Mouse (Mus musculus) limb, embryonic 15.5 days (tissue): ENCODE data around the gene Cmss1. TPM values are rescaled to one million over a fixed set of nuclear protein-coding genes. Genes with fewer than 3 reads are reported as not detected.
A peak's percentile ranks its signal among the peaks of the same experiment; 100 is the strongest.

Experiments used
- ATAC-seq: fragments of 200-750 bp; cut with Nextera tagmentation; 2 replicates; pipeline ENCODE4 v1.8.0; 2017; ENCODE audit warnings: low read depth, moderate TSS enrichment; ENCODE audit not compliant: insufficient number of reproducible peaks, low FRiP score, low TSS enrichment
- H3K27ac ChIP-seq: fragments of 300-500 bp; sonication (generic); 2 replicates; pipeline ENCODE4 v1.5.1; 2015; ENCODE audit warnings: moderate library complexity, mild to moderate bottlenecking, inconsistent platforms
- H3K27me3 ChIP-seq: fragments of 300-500 bp; sonication (generic); 2 replicates; pipeline ENCODE4 v1.6.1; 2015; ENCODE audit warnings: inconsistent platforms
- H3K36me3 ChIP-seq: fragments of 300-500 bp; sonication (generic); 2 replicates; pipeline ENCODE4 v1.6.1; 2015; ENCODE audit warnings: inconsistent platforms
- H3K4me1 ChIP-seq: fragments of 300-500 bp; sonication (generic); 2 replicates; pipeline ENCODE4 v1.6.1; 2015; ENCODE audit warnings: inconsistent platforms
- H3K4me2 ChIP-seq: fragments of 300-500 bp; sonication (generic); 2 replicates; pipeline ENCODE4 v1.6.1; 2015; ENCODE audit warnings: mild to moderate bottlenecking, inconsistent platforms
- H3K4me3 ChIP-seq: fragments of 300-500 bp; sonication (generic); 2 replicates; pipeline ENCODE4 v1.5.1; 2015; ENCODE audit warnings: mild to moderate bottlenecking, inconsistent platforms
- H3K9ac ChIP-seq: fragments of 300-500 bp; sonication (generic); 2 replicates; pipeline ENCODE4 v1.6.1; 2015; ENCODE audit warnings: inconsistent platforms
- H3K9me3 ChIP-seq: fragments of 300-500 bp; sonication (generic); 2 replicates; pipeline ENCODE4 v1.6.1; 2016; ENCODE audit warnings: inconsistent platforms
- WGBS: fragments of 180-500 bp; shearing (Covaris S2); methylation state at CpG from one replicate; pipeline ENCODE4 v1.1.7; 2015; 5-methylcytosine and 5-hydroxymethylcytosine counted together
- polyA plus RNA-seq: library from polyadenylated mRNA; unstranded; fragments of >200 nt; fragmentation: Nextera tagmentation; extraction: Ambion mirVana; gene quantifications from 2 replicates; pipeline ENCODE4 v1.2.1, GENCODE M21; 2015

Cmss1 gene
- polyA plus RNA-seq, 1 experiment from 2014 or later: 41.8 TPM

DNA sequence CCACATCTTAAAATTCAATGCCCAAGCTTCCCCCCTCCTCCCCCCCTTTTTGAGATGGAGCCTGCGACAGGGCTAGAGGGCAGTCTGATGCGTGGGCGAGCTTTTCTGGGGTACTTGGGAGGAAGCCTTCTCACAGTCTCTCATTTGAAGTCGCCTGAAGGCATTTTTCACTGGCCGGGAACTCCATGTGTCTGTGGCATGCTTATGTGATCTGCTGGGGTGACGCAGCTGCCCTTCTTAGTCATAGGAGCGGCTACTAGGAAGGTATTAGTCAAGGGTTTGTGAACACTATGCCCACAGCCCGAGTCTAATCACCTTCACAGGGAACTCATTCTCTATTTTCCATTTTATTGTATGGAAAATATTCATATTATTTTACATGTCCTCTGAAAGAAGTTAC, 325.2 kb downstream of the Cmss1 start:
- no peak for ATAC-seq

GRCm38 (mm10) chr16:57280221-57281217, 326.1 kb downstream of the Cmss1 start:
- Histone ChIP-seq H3K4me2 (no peak overlapping the region), H3K9me3 (no peaks in the 10 kb centered on the region), H3K27me3 (no peaks in the 10 kb centered on the region), H3K36me3 (no peaks in the 10 kb centered on the region), H3K4me3 (no peak overlapping the region), H3K4me1 (peaks cover 2% of the 10 kb centered on the region; the same call in 1 of the 2 replicates), H3K9ac (no peak overlapping the region), H3K27ac (no peak overlapping the region)
- 79% methylated on average over 31 of the region's 31 CpGs for WGBS
- ATAC-seq: no peak

More for the DNA sequence above, 325.2 kb downstream of the Cmss1 start:
- Histone ChIP-seq H3K9me3 (no peaks in the 10 kb centered on the region), H3K27ac (no peak overlapping the region), H3K4me1 (peaks cover 2% of the 10 kb centered on the region; the same call in 1 of the 2 replicates), H3K27me3 (no peaks in the 10 kb centered on the region), H3K36me3 (no peaks in the 10 kb centered on the region), H3K4me3 (no peak overlapping the region), H3K9ac (no peak overlapping the region), H3K4me2 (no peak overlapping the region)
- 65% methylated on average over 8 of the region's 8 CpGs for WGBS

- Histone ChIP-seq H3K36me3 (no peaks in the 10 kb centered on the region), H3K9me3 (no peaks in the 10 kb centered on the region), H3K27ac (no peak overlapping the region), H3K4me1 (peaks cover 2% of the 10 kb centered on the region; the same call in 1 of the 2 replicates), H3K4me2 (no peak overlapping the region), H3K9ac (no peak overlapping the region), H3K4me3 (no peak overlapping the region), H3K27me3 (no peaks in the 10 kb centered on the region)
- no peak for ATAC-seq
- 92% methylated on average over 12 of the region's 12 CpGs for WGBS
These were observed 327.6 kb downstream of the Cmss1 start for GRCm38 (mm10) chr16:57278976-57279626.

GRCm38 (mm10) chr16:57269751-57270150, 336.9 kb downstream of the Cmss1 start:
- H3K4me1 ChIP-seq: 0 out of 2 replicates have a peak, but pooled peaks cover 8% of the 10 kb centered on the region
- 96% methylated on average over 13 of the region's 13 CpGs for WGBS
- H3K27ac ChIP-seq: no peak overlapping the region
- H3K4me2 ChIP-seq: no peak overlapping the region
- no peak for ATAC-seq
- no peak overlapping the region for H3K9ac ChIP-seq
- H3K9me3 ChIP-seq: no peaks in the 10 kb centered on the region
- H3K4me3 ChIP-seq: no peak overlapping the region
- H3K27me3 ChIP-seq: no peaks in the 10 kb centered on the region
- H3K36me3 ChIP-seq: no peaks in the 10 kb centered on the region

GRCm38 (mm10) chr16:57268058-57268841, 338.4 kb downstream of the Cmss1 start:
- H3K4me1 ChIP-seq: 0 out of 2 replicates have a peak, but pooled peaks cover 8% of the 10 kb centered on the region

GRCm38 (mm10) chr16:57267068-57267467, 339.6 kb downstream of the Cmss1 start:
- ATAC-seq: no peak

More at GRCm38 (mm10) chr16:57268058-57268841, 338.4 kb downstream of the Cmss1 start:
- H3K27ac ChIP-seq: 0 out of 2 replicates have a peak overlapping the region, but pooled peaks have one; percentile 57
- no peak overlapping the region for H3K4me2 ChIP-seq
- ATAC-seq: no peak
- H3K36me3 ChIP-seq: no peaks in the 10 kb centered on the region
- H3K27me3 ChIP-seq: no peaks in the 10 kb centered on the region
- H3K4me3 ChIP-seq: no peak overlapping the region
- WGBS: 73% methylated on average over 14 of the region's 14 CpGs
- no peak overlapping the region for H3K9ac ChIP-seq
- H3K9me3 ChIP-seq: no peaks in the 10 kb centered on the region

DNA sequence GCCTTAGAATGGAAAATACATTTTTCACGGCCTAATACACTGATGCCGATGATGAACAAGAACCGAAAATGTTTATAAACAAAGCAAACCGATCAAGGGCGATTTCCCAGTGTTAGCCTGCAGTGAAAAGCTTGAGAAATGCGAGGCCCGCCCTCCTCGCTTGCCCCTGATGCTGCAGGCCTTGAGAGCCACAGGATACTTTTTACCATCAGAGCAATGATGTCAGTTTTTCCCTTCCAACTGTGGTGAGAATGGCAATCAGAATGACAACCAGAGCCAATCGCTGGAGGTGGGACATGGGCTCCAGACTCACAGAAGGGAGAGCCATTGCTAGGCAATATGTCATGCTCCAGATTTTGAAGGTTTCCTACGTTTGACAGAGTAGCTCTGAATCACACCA, 346.5 kb downstream of the Cmss1 start:
- no peaks in the 10 kb centered on the region for H3K9me3 ChIP-seq
- no peak overlapping the region for H3K4me2 ChIP-seq
- H3K27me3 ChIP-seq: no peaks in the 10 kb centered on the region
- WGBS: 88% methylated on average over 10 of the region's 10 CpGs
- ATAC-seq: no peak
- H3K36me3 ChIP-seq: no peaks in the 10 kb centered on the region
- H3K4me3 ChIP-seq: no peak overlapping the region
- H3K27ac ChIP-seq: no peak overlapping the region
- no peak overlapping the region for H3K9ac ChIP-seq
- no peaks in the 10 kb centered on the region for H3K4me1 ChIP-seq

More at GRCm38 (mm10) chr16:57267068-57267467, 339.6 kb downstream of the Cmss1 start:
- H3K9me3 ChIP-seq: no peaks in the 10 kb centered on the region
- no peak overlapping the region for H3K4me3 ChIP-seq
- no peak overlapping the region for H3K9ac ChIP-seq
- 0% methylated on average over 1 of the region's 1 CpGs for WGBS
- H3K4me1 ChIP-seq: 0 out of 2 replicates have a peak, but pooled peaks cover 8% of the 10 kb centered on the region
- H3K27ac ChIP-seq: peak overlapping the region; percentile 51; the same call in 1 of the 2 replicates
- no peak overlapping the region for H3K4me2 ChIP-seq
- H3K27me3 ChIP-seq: no peaks in the 10 kb centered on the region
- H3K36me3 ChIP-seq: no peaks in the 10 kb centered on the region

- H3K27ac ChIP-seq: no peak overlapping the region
- no peaks in the 10 kb centered on the region for H3K27me3 ChIP-seq
- WGBS: 91% methylated on average over 13 of the region's 13 CpGs
- H3K4me2 ChIP-seq: no peak overlapping the region
- H3K9me3 ChIP-seq: no peaks in the 10 kb centered on the region
- H3K4me1 ChIP-seq: no peaks in the 10 kb centered on the region
- no peak overlapping the region for H3K4me3 ChIP-seq
- no peaks in the 10 kb centered on the region for H3K36me3 ChIP-seq
- ATAC-seq: no peak
- H3K9ac ChIP-seq: no peak overlapping the region
These were observed 347.1 kb downstream of the Cmss1 start for GRCm38 (mm10) chr16:57259356-57260083.

Other genes with a start within 250 kb of the Cmss1 start
- 45.7 and 45.8 TPM in 2 replicates for gene Col8a1, start 147.9 kb upstream of the Cmss1 start, polyA plus RNA-seq